Mouse (Mus musculus) natural killer cell, adult 2 months (primary cell): ENCODE measurements around the gene Lrrc58.

Experiments
- DNase-seq, 2 experiments: peaks; one replicate each; pipeline ENCODE4 v3.0.0; 2022; ENCODE audit warnings: low spot score in 2 of 2

The Lrrc58 gene

DNA sequence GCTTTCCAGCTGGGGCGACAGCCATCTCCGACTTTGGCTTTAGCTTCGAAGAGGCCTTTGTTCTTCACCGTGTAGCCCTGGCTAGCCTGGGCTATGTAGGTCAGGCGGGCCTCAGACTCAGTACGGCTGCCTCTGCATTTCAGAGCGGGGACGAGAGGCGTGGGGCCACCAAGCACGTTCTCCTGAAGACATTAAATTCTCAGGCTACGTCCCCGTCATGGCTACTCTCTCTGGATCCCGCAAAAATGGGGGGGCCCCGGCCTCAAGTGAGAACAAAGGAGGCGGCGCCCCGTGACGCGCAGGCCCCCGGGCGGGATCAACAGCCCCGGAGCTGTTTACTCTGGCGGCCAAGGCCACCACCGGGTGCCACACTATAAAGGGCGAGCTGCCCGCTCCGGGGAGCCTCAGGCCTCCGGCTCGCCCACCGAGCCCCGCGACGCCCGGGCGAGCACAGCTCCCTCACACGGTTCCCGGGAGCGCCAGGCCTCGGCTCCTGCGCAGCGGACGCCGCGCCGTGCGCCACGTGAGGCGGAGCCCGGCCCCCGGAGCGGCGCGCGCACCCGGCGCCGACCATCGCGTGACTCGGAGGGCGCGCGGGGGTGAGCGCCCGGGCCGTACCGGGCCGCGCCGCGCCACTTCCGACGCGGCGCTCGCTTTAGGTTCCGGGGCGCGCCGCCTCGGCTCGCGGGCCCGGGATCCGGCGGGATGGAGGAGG lies at the start of gene Lrrc58:
Lrrc58 (plus strand) TSS at position 599 of the 715 bp plus-strand sequence.
- DNase-seq, result peak; percentile 57 to 74

DNA sequence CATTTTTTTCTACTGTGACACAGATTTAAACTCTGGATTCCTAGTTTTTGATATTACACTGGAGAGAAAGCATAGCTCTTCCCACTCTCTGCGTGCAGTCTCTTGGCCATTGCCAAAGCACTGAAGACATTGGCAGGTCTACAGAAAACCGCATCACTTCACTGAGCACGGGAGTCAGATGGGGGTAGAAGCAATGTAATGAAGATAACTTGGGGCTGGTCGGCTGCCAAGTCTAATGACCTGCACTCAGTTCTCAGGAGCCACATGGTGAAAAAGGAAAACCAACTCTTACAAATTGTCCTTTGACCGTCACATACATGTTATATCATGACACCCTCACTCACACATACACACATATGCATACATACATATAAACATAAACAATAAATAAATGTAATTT lies 44.2 kb upstream of the Lrrc58 start:
- DNase-seq, result no peak

DNA sequence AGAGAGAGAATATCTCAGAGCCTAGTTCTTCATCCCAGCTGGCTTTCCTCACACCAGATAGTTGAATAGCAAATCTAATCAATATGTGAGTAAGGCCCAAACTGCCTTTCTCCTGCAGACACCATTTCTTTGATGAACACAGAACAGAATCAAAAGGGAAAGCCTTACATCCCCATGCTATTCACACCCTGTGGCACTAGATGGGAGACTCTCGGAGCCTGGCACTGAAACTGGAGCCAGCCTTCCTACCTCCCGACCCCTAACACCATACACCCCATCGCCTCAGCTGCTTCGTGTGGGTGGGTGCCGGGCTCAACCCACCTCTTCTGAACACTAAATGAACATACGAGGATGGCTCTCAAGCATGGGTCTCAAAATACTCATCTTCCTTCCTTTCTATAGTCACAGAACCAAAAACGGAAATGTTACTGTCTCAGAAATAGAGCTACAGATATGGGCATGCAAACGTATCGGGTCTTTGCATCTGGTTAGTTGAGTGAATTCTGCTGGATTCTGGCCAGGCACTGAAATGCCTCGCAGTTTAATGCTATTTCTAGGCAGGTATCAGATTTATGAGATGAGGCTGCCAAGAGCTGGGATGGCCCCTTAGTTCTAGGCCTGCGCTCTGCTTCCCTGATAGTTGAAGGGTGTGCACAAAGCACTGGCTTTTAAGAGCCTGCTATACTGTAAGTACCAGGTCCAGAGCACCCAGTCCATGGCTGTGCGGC lies 43.2 kb upstream of the Lrrc58 start:
- DNase-seq, result no peak

- no peak for DNase-seq
These were observed 41.9 kb upstream of the Lrrc58 start for GRCm38 (mm10) chr16:37826286-37826685.

DNA sequence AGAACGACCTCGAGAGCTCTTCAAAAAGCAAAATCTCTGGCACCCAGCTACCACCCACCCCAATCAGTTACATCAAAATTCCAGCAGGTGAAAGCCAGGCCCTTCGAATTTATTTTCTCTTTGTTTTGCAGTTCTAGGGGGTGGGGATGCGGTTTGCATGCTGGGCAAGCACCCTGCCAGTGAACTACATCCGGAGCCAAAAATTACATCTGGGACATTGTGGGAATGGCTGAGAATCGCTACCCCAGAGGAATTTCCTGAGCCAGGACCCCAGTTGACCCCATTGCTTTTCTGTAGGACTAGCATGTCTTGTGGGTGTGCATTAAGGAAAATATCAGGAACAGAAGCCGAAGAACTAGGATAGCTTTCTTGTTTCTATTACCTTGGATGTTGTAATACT lies 37.1 kb upstream of the Lrrc58 start:
- DNase-seq, result no peak

DNA sequence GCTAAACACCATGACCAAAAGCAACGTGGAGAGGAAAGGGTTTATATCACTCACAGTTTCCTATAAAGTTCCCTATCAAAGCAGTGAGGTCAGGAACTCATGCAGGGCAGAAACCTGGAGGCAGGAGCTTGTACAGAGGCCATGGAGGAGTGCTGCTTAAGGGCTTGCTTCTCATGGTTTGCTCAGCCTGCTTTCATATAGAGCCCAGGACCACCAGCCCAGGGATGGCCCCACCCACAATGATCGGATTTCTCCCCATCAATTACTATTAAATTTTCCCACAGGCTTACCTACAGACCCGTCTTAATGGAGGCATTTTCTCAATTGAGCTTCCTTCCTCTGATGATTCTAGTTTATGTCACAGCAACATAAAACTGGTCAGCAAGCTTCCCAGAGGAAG lies 30.6 kb upstream of the Lrrc58 start:
- no peak for DNase-seq

GRCm38 (mm10) chr16:37842439-37842838 lies 25.8 kb upstream of the Lrrc58 start:
- no peak for DNase-seq

DNA sequence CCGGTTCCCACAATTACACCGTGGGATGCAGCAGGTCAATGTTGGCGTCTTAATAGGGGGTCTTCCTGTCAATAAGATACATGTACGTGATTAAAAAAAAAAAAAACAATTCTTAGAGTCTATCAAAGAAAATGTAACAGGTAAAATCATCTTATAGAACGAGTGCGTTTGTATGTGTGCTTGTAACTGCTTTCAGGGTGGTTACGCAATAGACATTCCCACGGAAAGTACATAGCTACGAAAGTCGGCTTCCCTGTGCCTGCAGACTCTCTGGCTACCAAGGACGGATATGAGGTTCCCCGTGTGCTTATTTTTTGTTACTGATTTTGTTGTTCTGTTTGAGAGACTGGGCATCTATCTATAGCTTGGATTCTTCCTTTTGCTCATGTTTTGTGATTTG lies 24.4 kb upstream of the Lrrc58 start:
- no peak for DNase-seq

GRCm38 (mm10) chr16:37845202-37845925 lies 22.8 kb upstream of the Lrrc58 start:
- DNase-seq, result no peak

- no peak for DNase-seq
These were observed 21.1 kb upstream of the Lrrc58 start for GRCm38 (mm10) chr16:37847081-37847480.

DNA sequence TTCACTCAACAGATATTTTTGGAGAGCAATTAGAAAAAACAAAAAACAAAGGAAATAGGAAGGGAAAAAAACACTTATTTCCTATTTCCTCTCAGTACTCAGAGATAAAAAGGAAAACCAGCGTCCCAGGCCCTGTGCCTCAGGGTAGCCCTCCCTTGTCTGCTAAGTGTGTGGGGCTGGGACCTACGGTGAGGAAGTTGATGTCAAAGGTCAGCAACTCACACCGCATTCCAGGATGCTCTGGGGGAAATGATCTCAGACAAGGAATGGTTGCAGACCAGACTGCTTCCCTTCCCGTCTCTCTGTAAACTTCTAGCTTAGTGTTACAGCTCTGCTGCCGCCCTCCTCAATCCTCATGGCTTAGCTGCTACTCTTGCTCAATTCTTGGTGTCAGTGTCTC lies 16.8 kb upstream of the Lrrc58 start:
- DNase-seq, result no peak

GRCm38 (mm10) chr16:37853279-37853678 lies 14.9 kb upstream of the Lrrc58 start:
- DNase-seq, result no peak

- DNase-seq, result no peak
These were observed 14.1 kb upstream of the Lrrc58 start for GRCm38 (mm10) chr16:37854054-37854453.

- no peak for DNase-seq
These were observed 13.6 kb upstream of the Lrrc58 start for GRCm38 (mm10) chr16:37854593-37854992.

DNA sequence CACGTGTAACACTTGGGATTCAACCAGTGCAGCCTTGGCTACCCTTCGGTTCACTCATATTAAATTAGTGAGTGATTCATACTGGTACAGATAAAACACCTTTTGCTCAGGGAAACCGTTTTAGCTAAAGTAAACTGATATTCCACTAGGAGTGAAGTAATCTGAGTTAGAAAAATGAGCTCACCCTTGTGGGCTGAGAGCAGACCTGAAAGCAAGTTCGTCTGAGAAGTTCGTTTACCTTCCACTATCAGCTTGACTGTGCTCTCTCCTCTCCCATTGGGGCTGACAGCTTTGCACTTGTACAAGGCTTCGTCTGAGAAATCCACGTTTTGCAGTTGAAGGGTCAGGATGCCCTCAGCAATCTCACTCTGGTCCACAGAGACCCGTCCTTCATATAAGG lies 12.6 kb upstream of the Lrrc58 start:
- DNase-seq, result no peak

DNA sequence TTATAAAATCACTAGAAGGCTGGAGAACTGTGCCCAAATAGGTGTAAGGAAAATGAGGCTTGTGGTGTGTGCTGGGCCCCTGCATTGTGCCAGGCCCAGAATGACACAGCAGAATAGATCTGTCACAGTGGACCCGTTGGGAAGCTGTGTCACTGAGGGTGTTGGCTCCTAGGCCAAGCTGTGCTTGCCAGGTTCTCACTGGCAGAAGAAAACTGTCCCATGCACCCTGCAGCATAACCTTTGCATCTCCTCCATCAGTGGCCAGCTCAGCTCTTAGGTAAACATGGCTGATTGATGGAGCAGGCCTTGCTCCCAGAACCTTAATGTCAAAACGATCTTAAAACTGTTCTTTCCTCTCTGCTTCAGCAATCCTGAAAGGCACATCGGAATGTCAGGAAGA lies 11.9 kb upstream of the Lrrc58 start:
- DNase-seq, result no peak

DNA sequence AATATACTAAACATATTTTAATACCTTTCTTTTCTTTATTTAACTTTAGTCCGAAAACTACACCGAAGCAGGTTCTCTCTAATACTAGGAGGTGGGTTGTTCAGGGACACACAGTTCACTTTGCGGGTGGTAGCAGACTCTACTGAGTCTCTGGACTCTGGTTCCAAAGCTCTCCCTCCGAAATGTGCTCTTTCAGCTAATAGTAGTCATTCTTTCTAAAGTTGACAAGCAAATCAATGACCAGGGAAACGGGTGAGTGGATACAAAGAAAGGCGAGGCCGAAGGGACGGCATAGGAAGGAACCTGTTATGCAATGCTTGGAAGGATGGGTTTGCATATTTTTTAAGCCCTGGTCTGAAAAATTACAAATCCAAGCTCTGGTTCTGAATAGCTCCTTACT lies 10.7 kb upstream of the Lrrc58 start:
- DNase-seq, result no peak

- DNase-seq, result no peak
These were observed 8.0 kb upstream of the Lrrc58 start for GRCm38 (mm10) chr16:37860213-37860612.

GRCm38 (mm10) chr16:37861029-37861428 lies 7.2 kb upstream of the Lrrc58 start, which contains the start of gene Gm36028:
Gene Gm36028 (minus strand): TSS chr16:37861146.
- DNase-seq, result no peak

GRCm38 (mm10) chr16:37863876-37864275 lies 4.3 kb upstream of the Lrrc58 start:
- DNase-seq, result no peak

DNA sequence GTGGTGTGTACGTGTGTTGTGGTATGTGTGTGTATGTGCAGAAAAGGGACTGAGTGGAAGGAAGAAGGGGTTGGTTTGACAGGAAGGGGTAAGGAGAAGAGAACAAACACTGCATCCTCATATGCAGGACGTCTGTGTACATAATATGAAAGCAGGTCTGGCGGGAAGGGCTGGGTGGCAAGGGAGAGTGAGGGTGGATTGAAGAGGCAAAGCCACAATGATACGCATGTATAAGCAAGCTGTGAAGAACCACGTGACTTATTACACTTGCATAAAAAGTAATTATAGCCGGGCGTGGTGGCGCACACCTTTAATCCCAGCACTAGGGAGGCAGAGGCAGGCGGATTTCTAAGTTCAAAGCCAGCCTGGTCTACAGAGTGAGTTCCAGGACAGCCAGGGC lies 2.3 kb upstream of the Lrrc58 start:
- DNase-seq, result no peak
